Mouse (Mus musculus): ENCODE measurements around the gene Gale. TPM values are rescaled to one million over a fixed set of nuclear protein-coding genes. Genes with fewer than 3 reads are reported as not detected.

Gale gene
- total and polyA plus RNA-seq, 3 experiments = 23.8 to 40.5 (median 32.9) TPM

GRCm38 (mm10) chr4:135955886-135956285 is 7.6 kb upstream of the Gale start:
- TF ChIP-seq ELF1 (IDR thresholded peaks at IDR 0.05; ENCODE audit: low read depth, low read length) (no peak), CTCF (conservative IDR thresholded peaks at IDR 0.05 in 1 of 2, IDR thresholded peaks at IDR 0.05 in 1 of 2; ENCODE audit: low read depth in 2 of 2, low read length in 2 of 2) (no peak), SIN3A (IDR thresholded peaks at IDR 0.05; ENCODE audit: low read length) (no peak), E2F4 (IDR thresholded peaks at IDR 0.05; ENCODE audit: insufficient replicate concordance, low read depth, low read length) (no peak), IRF4 (IDR thresholded peaks at IDR 0.05; ENCODE audit: low read depth, low read length) (no peak), NELFE (IDR thresholded peaks at IDR 0.05; ENCODE audit: low read depth, low read length) (no peak), POLR2AphosphoS2 (IDR thresholded peaks at IDR 0.05; ENCODE audit: low read depth, low read length) (no peak), ETS1 (conservative IDR thresholded peaks at IDR 0.05; ENCODE audit: low read depth, low read length) (no peak), CHD2 (IDR thresholded peaks at IDR 0.05; ENCODE audit: low read length) (no peak), JUND (conservative IDR thresholded peaks at IDR 0.05; ENCODE audit: low read depth, low read length) (no peak)
- dilution Hi-C loops (cut with MboI; ENCODE audit: extremely low pct_ligation_motif_present, extremely low pct_unique_long_range_greater_than_20kb, low sequenced_read_pairs) (no loop called here), in situ Hi-C loops (cut with MboI; ENCODE audit: low pct_ligation_motif_present, low pct_unique_long_range_greater_than_20kb, low sequenced_read_pairs) (no loop called here)
- Histone ChIP-seq H3K4me1 (ENCODE audit: control insufficient read depth in 1 of 2, insufficient read depth in 2 of 2) (peaks cover 0 to 11% of the 10 kb centered on the region in 2 experiments; a peak in 1 of 4 replicates), H3K4me3 (replicated peaks in 1 of 3; ENCODE audit: low read depth in 2 of 3, low read length in 2 of 3, poor library complexity in 1 of 3) (no peak overlapping the region), H3K27me3 (replicated peaks) (no peaks in the 10 kb centered on the region), H3K9me3 (replicated peaks; ENCODE audit: low read length) (peaks cover 11% of the 10 kb centered on the region), H3K9ac (ENCODE audit: insufficient read depth, low read depth) (no peak overlapping the region), H3K36me3 (replicated peaks in 1 of 2; ENCODE audit: control insufficient read depth in 1 of 2, insufficient read depth in 1 of 2, low read length in 1 of 2) (peaks cover 49 to 80% of the 10 kb centered on the region in 2 experiments), H3K27ac (ENCODE audit: insufficient read depth, low read depth) (no peak overlapping the region), H3K79me2 (replicated peaks; ENCODE audit: control insufficient read depth, extremely low read depth, insufficient read depth, poor library complexity, severe bottlenecking) (no peaks in the 10 kb centered on the region), H3K4me2 (ENCODE audit: insufficient read depth, low read depth, poor library complexity, severe bottlenecking) (no peak overlapping the region)
- no peak for DNase-seq (ENCODE audit: extremely low read depth)

- no peaks in the 10 kb centered on the region for H3K9me3 ChIP-seq (replicated peaks; ENCODE audit: low read length)
- no peak overlapping the region for H3K4me2 ChIP-seq (ENCODE audit: insufficient read depth, low read depth, poor library complexity, severe bottlenecking)
- no peak for TF ChIP-seq PAX5 (IDR thresholded peaks at IDR 0.05; ENCODE audit: low read length)
- no peak for TF ChIP-seq ELF1 (IDR thresholded peaks at IDR 0.05; ENCODE audit: low read depth, low read length)
- TF ChIP-seq KAT2A (IDR thresholded peaks at IDR 0.05; ENCODE audit: insufficient replicate concordance, low read length) = no peak
- TF ChIP-seq RAD21 (IDR thresholded peaks at IDR 0.05; ENCODE audit: low read depth, low read length) = no peak
- TF ChIP-seq ZMIZ1 (IDR thresholded peaks at IDR 0.05; ENCODE audit: low read depth, low read length) = no peak
- no peak for TF ChIP-seq BHLHE40 (IDR thresholded peaks at IDR 0.05; ENCODE audit: low read depth, low read length)
- no peak for TF ChIP-seq IRF4 (IDR thresholded peaks at IDR 0.05; ENCODE audit: low read depth, low read length)
- no peak for TF ChIP-seq NRF1 (IDR thresholded peaks at IDR 0.05; ENCODE audit: low read depth, low read length)
- no peak for TF ChIP-seq MAFK (IDR thresholded peaks at IDR 0.05; ENCODE audit: insufficient replicate concordance, low read length)
- TF ChIP-seq MYC (IDR thresholded peaks at IDR 0.05; ENCODE audit: low read depth, low read length) = no peak
- TF ChIP-seq RCOR1 (conservative IDR thresholded peaks at IDR 0.05; ENCODE audit: low read depth, low read length) = no peak
- no peak for TF ChIP-seq GABPA (IDR thresholded peaks at IDR 0.05; ENCODE audit: insufficient replicate concordance, low read depth, low read length)
- TF ChIP-seq JUND (conservative IDR thresholded peaks at IDR 0.05; ENCODE audit: low read depth, low read length) = no peak
- no peak overlapping the region for H3K27ac ChIP-seq (ENCODE audit: insufficient read depth, low read depth)
- no peaks in the 10 kb centered on the region for H3K79me2 ChIP-seq (replicated peaks; ENCODE audit: control insufficient read depth, extremely low read depth, insufficient read depth, poor library complexity, severe bottlenecking)
- H3K27me3 ChIP-seq (replicated peaks) = no peaks in the 10 kb centered on the region
- no peak overlapping the region for H3K4me3 ChIP-seq (replicated peaks in 1 of 3; ENCODE audit: low read depth in 2 of 3, low read length in 2 of 3, poor library complexity in 1 of 3)
- dilution Hi-C loops (cut with MboI; ENCODE audit: extremely low pct_ligation_motif_present, extremely low pct_unique_long_range_greater_than_20kb, low sequenced_read_pairs) (no loop called here), in situ Hi-C loops (cut with MboI; ENCODE audit: low pct_ligation_motif_present, low pct_unique_long_range_greater_than_20kb, low sequenced_read_pairs) (no loop called here)
- H3K4me1 ChIP-seq (ENCODE audit: control insufficient read depth in 1 of 2, insufficient read depth in 2 of 2) = peaks cover 0 to 19% of the 10 kb centered on the region in 2 experiments; a peak in 2 of 4 replicates
- DNase-seq (ENCODE audit: extremely low read depth) = no peak
- H3K9ac ChIP-seq (ENCODE audit: insufficient read depth, low read depth) = no peak overlapping the region
- H3K36me3 ChIP-seq (replicated peaks in 1 of 2; ENCODE audit: control insufficient read depth in 1 of 2, insufficient read depth in 1 of 2, low read length in 1 of 2) = peaks cover 41 to 75% of the 10 kb centered on the region in 2 experiments
These were observed 5.2 kb upstream of the Gale start for GRCm38 (mm10) chr4:135958354-135958753.

Measured in CH12.LX (cell line).